Mouse (Mus musculus): ENCODE results near the gene Lingo1.

The Lingo1 gene

DNA sequence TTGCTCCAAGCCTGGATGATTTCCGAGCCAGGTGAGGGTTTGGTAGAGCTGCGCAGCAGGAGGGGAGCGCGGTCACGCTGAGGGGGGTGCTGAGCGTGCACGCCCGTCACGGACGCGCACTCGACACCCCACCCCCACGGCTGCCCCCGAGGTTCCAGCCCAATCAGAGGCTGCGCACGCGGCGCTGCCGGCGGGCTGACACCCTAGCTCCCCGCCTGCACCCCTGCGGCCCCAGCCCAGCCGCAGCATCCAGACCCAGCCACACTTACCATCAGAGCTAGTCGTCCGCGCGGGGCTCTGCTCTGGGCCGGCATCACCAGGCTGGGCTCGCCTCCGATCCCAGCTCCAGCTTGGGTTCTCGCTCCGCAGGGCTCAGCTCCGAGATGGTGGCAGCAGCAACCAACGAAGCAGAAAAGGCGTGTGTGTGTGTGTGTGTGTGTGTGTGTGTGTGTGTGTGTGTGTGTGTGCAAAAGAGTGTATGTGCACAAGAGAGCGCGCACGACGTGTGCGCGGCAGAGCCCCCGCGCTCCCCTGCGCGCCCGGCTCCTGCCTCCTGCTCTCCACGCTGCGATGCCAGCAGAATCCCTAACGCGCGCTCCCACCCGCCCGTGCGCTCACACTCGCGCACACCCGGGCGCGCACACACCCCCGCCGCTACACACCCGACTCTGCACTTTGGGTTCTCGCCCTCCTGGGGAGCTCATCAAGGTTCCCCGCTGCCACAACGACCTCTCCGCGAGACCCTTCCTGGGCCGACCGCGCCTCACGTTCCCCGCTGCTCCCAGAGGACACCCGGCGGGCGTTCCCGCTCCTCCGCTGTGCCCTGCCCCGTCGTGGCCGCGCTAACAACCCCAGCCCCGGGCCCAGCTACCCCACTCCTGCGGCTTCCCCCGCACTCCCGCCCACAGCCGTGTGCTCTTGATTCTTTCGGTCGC lies at the start of gene Lingo1:
Lingo1 (minus strand) TSS at position 748 of the 935 bp plus-strand sequence.
- no peak for DNase-seq

DNA sequence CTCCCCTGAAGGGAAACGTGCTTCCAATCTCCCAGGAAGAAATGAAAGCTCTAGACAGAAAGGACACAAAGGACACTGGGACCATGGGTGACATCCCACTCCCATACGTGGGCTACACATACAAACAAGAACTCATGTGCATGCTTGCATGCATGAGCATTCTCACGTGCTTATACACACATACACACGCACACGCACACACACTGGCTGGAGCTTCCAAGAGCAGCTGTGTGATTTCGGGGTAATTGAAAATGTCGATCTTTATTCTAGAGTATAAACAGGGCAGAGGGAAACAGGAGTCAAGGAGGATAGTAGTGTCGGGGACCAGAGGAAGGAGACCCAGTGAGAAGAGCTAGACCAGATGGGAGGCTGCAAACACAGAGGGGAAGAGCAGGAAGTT lies 48.4 kb upstream of the Lingo1 start:
- DNase-seq: no peak

DNA sequence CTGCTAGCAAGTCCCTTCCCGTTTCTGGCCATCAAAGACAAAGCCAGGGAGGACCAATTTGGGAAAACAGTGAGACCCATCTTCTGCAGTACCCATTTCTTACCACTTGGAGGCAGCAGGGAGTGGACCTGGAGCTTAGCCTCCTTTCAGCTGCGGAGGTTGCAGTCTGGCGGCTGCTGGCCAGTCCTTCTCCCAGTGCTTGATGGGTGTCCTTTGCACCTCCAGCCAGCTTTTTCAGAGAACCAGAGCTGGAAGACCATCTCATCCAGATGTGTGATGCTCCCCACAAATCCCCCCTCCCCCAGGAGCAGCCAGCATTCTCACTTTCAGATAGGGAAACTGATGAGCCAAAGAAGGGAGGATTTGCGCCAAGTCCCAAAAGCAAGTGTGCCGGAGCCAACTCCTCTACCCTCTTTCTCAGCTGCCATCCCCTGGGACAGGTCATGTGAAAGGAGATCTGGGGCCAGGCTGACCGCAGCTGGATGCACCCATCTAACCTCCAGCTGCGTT lies 47.5 kb upstream of the Lingo1 start:
- DNase-seq: peak; percentile 98

DNA sequence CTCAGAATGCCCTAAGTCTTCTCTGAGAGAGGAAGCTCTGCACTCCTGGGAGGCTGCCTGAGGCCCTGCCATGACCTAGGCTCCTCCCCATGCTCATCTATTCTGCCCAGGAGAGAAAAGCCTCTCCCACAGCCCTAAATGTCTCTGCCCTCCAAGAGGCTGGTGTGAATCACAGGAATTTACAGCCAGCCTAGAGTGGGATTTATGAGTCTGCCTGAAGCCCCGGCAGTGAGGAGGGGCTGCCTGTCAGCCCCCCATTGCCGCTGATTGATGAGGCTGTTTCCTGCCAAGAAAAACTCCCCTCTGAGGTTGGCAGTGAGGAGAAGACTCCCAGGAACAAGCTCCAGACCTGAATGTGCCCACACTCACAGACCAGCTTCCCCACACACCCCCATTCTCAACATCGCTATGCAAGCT lies 46.0 kb upstream of the Lingo1 start:
- no peak for DNase-seq

DNA sequence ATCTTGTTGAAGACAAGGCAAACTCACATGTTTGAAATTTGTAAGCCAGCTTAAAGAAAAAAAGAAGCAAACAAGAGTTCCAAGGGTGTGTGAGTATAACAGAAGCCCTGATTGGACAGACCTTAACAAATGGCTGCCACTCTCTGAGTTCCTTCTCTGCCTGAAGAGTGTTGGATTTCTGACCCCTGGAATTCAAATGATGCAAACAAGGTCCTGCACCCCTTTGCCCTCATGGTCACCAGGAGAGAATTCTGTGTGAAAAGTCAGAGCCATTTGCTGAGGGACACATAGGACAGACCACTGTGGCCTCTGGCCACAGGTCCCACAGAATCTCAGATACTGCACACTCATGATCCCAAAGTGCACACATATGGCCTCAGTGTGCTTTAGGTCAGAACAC lies 45.6 kb upstream of the Lingo1 start:
- no peak for DNase-seq

DNA sequence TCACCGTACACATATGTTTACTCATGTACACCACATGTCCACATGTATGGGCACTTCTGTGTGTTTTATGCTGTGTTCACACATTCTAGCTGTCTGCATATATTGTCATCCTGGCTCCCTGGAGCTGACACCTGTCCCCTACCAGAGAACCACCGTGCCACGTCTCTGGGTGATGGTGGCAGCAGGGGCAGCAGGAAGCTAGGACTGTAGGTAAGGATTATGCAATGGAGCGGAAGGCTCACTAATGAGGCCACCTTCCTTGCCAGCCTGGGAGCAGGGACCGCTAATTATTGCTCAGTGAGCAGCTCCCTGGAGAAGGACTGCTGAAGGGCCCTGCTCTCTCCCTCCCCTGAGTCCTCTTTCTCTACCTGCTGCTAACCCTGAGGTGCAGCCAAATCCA lies 44.5 kb upstream of the Lingo1 start:
- DNase-seq: peak; percentile 77

DNA sequence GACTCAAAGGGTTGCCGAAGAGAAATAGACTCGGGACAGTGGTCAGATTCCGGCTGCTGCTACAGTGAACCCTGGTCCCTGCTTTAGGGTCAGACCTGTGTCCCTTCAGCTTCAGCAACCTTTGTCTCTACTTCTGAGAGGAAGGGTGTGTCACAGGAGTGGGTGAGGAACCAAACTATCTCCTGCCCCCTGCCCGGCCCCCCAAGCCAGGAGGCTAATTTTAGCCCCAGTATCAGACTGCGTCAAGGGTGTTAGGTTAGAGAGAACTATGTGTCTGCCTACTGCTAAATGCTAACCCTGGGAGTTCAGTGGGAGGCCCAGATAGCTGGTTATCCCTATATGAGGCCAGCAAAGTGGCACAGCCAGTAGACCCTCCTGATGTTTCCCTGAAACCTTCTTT lies 38.9 kb upstream of the Lingo1 start:
- DNase-seq: no peak

DNA sequence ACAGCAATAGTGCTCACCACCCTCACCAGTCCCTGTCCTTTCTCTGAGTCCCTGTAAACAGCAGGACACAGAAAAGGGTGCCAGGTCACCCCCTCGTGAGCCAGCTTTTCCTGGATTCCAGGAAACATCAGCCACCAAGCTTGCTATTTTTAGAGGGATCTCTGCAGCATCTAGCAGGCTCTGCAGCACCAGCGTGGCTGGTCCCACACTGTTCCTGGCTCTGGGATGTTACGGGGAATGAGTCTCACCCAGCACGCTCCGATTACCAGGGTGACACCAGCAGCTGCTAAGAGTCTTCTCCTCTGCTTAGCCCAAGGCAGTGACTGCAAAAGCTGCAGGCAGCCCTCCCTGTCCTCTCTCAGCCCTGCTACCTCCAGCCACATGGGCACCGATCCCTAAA lies 36.6 kb upstream of the Lingo1 start:
- peak; percentile 86 for DNase-seq

DNA sequence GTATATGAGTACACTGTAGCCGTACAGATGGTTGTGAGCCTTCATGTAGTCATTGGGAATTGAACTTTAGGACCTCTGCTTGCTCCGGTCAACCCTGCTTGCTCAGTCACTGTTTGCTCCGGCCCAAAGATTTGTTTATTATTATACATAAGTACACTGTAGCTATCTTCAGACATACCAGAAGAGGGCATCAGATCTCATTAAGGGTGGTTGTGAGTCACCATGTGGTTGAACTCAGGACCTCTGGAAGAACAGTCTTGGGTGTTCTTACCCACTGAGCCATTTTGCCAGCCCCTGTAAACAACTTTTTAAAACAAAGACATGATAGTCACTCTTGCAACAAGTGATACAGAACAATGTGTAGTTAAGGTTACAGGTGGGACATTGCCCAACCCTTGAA lies 35.6 kb upstream of the Lingo1 start:
- no peak for DNase-seq

DNA sequence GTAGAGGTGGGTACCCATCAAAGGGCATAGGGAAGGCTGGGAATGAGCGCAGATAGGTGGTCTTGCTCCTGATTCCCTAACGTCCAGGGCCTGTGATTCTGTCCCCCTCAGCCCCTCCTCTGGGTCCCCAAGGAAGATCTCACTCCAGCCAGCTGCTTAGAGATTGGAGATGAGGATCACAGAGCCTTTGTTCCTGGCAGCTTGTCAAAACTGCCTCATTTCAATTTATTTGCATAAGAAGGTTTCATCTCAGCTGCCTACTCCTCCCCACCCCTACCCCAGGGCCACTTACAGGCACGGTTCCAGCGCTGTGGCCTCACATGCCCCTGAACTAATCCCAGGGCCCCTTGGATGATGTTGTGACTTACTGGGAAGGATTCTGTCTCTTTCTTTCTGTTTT lies 33.9 kb upstream of the Lingo1 start:
- DNase-seq: no peak

DNA sequence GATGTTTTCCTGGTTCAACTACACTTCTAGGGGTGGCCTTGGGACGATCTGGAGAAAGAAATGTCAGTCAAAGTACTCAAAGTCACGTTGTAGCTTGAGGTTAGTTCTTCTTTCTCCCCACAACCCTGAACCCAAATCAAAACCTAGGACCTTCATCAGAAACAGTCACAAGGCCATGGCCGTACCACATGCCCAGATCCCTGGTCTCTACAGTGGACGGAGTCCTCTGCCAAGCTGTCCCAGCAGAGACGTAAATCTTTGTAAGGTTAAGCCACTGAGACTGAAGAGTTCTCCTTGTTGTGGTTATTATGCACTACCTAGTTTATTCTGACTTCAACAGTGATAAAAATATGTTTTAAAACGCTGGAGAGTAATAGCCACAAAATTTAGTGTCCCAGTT lies 32.6 kb upstream of the Lingo1 start:
- no peak for DNase-seq

DNA sequence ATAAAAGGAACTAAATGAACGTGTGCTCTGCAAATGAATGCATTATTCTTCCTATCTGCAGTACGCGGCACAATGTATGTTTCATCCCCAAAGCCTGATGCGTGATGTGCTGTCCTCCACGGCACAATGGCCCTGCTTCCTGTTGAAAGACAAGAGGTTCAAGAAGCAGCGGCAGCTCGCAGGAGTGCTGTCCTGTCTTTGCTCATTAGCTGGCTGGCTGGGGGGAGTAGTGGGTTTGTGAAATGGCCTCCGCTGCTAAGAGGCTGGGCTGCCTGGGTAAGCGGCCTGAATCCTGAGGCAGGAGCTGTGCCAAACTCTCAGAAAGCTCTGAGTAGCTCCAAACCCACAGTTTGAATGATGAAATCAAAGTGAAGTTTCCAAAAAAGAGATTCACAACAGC lies 31.9 kb upstream of the Lingo1 start:
- DNase-seq: no peak

DNA sequence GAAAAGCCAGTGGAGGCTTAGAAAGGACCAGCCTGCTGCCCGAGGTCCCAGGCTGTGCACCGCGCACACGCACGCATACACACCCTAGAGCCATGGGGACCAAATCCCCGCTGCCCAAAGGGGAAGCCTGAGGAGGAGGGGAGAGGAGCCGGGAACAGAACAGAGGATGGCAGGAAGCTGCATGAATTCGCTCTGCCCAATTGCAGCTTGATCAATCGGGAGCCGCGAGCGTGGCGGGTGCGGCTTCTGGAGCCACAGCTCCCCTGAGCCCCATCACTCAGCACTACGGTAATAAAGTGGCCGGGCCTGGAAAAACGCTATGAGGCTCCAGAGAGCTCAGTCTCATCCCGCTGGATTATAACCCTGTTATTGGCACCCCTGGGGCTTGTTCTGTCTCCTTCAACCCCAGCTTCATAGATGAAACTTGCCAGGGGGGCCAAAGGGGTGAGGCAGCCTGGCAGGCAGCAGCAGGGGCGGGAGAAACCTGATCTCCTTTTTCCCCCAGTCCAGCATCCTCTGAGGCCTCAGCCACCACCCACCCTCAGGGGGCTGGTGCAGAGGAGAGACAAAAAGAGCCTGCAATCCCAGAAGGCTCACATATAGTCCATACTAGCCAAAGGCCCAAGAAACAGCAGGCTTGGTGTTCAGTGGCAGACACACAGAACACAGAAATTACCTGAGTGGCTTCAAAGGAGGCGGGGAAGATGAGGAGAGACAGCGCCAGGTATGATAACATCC lies 29.4 kb upstream of the Lingo1 start:
- no peak for DNase-seq

DNA sequence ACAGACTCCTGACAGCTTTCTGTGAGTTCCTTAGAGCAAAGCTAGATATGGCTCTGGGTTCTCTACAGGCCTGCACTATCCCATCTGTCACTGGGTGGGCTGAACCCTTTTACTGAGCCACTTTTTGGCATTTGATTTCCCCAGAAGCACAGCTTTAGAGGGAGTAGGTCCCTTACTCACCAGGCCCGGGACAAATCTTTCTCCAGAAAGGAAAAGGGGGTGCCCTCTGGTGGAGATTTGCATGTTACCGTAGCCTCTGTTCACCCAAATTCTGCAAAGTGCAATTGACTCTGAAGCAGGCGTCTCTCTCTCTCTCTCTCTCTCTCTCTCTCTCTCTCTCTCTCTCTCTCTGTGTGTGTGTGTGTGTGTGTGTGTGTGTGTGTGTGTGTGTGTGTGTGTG lies 28.6 kb upstream of the Lingo1 start:
- DNase-seq: no peak

DNA sequence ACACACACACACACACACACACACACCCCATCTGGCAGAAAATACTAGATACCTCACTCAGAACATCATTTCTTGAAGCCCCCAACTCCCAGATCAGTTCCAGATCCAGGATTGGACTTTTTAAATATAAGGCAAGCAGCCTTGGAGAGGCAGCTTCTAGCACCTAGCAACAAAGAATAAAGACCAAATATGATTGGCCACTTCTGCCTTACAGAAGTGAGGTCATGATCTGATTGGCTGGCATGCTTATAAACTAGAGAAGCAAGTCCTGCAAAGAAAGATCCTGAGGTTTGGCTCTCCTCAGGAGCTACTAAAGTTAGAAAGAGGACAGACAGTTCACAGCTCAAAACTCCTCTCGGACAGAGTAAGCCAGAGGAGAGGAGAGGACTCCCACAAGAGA lies 14.6 kb upstream of the Lingo1 start:
- DNase-seq: no peak

DNA sequence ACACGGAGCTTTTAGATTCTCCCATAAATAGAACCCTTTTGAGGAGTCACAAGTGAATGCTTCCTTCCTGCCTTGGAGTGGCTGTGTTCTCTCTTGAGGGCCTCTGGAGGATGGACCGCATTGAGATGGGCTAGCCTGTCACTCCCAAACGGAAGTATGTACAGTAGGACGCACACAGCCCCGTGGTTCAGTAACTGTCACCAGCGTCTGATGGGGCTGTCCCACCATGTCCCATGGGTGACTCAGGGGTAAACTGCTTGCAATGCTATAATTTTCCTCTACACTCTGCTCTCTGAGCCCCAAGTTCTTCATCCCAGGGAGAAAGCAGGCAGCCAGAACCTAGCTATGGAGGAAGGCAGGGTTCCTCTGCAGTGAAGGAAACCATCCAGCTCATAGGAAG lies 11.7 kb upstream of the Lingo1 start:
- DNase-seq: no peak

DNA sequence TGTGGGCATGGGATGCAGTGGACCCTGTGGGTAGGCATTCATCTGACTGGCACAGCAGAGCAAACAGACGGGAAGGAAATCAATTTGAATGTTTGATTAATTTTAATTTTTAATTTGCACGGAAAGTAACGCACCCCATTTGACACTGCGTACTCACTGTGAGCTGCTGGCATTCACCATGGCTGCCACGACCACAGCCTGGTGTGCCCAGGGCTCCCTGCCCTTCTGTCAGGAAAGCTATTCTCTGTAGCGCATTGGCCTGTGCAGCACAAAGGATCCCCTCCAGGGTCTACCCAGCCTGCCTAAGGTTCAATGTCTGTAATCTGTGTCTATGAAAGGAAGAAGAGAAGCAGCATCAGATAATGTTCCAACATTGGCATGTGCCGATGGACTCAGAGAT lies 6.9 kb upstream of the Lingo1 start:
- DNase-seq: no peak

DNA sequence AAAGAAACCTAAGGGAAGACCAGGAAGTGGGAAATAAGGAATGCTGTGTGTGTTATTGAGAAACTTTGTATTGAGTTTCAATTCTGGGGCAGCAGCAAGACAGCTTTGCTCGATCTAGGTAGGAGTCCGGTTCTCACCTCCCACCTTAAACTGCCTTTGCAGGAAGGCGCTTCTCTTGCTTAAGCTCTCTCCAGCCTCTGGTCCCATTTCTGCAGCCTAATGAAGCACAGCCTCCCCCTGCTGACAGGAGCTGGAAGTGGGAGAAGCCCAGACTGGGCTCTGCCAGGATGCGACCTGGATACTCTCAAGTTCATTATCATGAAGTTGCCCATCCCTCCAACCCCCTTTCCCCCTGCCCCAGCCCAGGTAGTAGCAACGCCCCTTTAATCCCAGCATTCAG lies 1.6 kb upstream of the Lingo1 start:
- no peak for DNase-seq

DNA sequence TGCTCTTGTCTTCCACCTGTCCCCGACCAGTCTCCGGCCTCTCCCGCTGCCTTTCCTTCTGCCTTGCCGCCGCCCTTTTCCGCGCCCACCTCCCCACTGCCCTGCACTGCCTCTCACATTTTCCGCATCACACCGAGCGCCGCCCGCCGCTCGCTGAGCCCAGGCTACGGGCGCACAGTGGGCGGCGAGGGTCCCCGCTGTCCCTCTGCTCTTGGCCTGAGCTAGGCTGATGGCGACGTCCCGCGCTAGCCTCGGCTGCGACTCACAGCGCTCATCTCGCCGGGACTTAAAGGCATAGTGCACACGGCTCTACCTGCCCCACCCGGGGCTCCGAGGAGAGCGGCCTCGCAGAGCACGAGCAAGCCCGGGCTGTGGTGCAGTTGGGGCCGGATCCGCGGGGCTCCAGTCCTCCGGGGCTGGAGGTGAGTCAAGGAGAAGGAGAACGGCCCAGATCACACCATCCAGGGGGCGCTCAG lies 426 bp upstream of the Lingo1 start:
- DNase-seq: no peak

DNA sequence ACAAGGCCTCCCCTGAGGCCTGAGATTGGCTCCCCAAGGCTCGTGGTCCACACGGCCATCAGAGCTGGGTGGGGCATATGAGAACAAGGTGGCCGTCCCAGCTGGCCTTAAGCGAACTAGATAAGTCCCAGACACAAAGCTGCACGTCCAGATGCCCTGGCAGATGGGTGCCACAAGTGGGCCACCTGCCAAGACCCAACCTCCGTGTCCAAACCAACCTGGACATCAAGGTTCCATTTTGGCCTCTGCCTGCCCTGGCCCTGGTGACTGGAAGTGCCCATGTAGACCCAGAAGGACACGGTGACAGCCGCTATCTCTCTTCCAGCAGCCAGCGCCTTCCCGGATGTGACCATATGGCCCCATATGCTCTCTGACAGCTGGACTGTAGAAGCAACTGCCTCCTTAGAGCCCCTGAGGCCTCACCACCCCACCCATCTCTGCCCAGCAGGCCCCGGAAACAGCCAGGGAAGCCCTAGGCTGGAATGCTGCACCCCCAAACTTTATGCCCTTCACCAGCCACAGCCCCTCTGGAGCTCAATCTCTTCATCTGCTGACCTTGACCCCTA lies 4.5 kb downstream of the Lingo1 start:
- no peak for DNase-seq

DNA sequence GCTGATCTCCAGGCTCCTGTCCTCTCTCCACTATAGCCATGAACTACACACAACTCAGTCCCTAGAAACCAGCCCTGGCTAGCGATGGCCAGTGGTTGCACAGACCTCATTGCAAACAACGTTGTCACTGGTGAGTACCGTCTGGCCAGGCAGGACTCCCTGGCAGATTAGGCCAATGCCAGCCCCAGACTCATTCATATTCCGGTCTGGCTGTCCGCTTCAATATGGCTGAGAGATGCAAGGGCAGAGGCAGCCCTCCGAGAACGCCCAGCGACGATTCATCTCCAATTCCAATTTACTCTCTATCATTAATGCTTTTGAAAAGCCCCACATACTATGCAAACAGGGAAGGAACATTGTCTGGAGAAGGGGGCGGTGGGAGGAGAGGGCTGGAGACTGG lies 11.7 kb downstream of the Lingo1 start:
- DNase-seq: no peak

DNA sequence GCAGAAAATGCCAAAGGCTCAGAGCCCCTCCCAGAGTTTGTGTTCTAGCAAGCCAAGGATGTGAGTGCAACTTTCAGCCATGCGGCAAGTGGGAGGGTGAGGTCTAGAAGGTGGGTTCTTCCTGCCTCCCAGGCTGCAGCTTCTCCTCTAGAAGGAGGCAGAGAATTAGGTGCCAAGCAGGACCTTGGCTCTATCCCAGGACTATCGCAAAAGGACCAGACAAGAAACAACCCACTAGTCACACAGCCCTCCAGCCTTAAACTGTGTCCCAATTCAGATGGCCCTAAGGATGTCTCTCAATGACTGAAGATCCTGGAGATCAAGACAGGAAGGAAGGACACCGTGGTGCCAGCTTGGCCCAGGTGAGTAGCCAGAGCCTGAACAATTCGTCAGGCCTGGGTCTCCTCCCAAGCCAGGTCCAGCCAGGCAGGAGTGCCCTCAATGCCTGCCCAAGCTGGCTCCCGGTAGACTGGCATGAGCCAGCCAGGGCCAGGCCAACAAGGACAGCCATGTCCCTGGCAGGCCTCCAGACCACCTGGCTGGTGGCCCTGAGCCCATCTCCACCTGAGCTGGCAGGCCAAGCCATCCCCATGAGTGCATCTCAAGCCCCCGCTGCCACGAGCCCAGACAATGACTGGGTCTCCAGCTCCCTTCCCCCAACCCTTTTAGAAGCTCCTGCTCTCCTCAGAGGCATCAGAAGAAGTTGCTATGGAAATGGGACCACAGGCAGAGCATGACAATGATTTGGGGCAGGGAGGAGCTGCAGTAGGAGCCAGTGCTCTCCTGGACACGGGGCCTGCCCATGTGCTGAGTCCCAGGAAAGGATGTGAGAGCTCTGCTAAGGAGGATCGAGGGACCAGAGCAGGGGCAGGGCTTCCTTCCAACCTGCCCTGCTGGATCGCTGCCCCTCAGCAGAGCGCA lies 19.1 kb downstream of the Lingo1 start:
- DNase-seq: no peak
